Mouse (Mus musculus) heart, adult 9 months (tissue): ENCODE data around the gene Pitpnm3.

Experiments
- DNase-seq, 2 experiments: peaks; one replicate each; pipeline ENCODE4 v3.0.0; 2022; ENCODE audit warnings: low spot score in 2 of 2

The Pitpnm3 gene

GRCm38 (mm10) chr11:72022827-72023226, 112.8 kb downstream of the Pitpnm3 start:
- no peak for DNase-seq

GRCm38 (mm10) chr11:72021015-72021414, 114.6 kb downstream of the Pitpnm3 start:
- no peak for DNase-seq

- no peak for DNase-seq
These were observed 118.4 kb downstream of the Pitpnm3 start for GRCm38 (mm10) chr11:72017253-72017601.

- no peak for DNase-seq
These were observed 118.9 kb downstream of the Pitpnm3 start for GRCm38 (mm10) chr11:72016518-72017252.

GRCm38 (mm10) chr11:72014674-72015073, 120.9 kb downstream of the Pitpnm3 start:
- DNase-seq = no peak

- no peak for DNase-seq
These were observed 123.6 kb downstream of the Pitpnm3 start for GRCm38 (mm10) chr11:72011955-72012354.

GRCm38 (mm10) chr11:72010940-72011722, 124.4 kb downstream of the Pitpnm3 start:
- DNase-seq = no peak

- DNase-seq = no peak
These were observed 125.2 kb downstream of the Pitpnm3 start for GRCm38 (mm10) chr11:72010367-72010766.

- no peak for DNase-seq
These were observed 130.0 kb downstream of the Pitpnm3 start for GRCm38 (mm10) chr11:72005547-72005946.

GRCm38 (mm10) chr11:72003171-72003570, 132.4 kb downstream of the Pitpnm3 start:
- DNase-seq = no peak

- no peak for DNase-seq
These were observed 133.3 kb downstream of the Pitpnm3 start for GRCm38 (mm10) chr11:72002138-72002853.

- no peak for DNase-seq
These were observed 135.4 kb downstream of the Pitpnm3 start for GRCm38 (mm10) chr11:72000194-72000593.
